Mouse (Mus musculus): ENCODE data around the gene Frmd4b. TPM values are rescaled to one million over a fixed set of nuclear protein-coding genes. Genes with fewer than 3 reads are reported as not detected.
"Not testable (repeated sequence)": the region's sequence is repeated elsewhere in the genome, so short reads cannot be mapped to it uniquely, and the experiment has no call there.

The Frmd4b gene
- total RNA-seq, 2 experiments from 2014 or later: 31.2 to 33.8 TPM

DNA sequence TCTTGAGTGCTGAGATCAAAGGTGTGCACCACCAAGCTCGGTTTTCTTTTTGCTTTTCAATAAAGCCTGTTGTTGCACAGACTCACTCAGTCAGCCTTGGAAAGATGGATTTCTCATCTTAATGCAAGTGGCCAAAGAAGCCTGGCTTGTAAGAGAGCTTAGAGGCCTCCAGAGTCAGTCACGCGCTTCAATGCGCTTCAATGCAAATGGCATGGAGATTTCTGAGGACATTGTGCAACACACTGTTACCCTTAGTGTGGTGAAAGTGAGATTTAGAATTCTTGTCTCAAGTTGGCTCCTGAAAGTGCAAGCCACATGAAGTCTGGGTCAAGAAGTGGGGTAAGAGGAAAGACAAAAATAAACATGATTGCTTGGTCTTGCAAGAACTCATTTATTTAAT is 236.1 kb downstream of the Frmd4b start:
- DNase-seq (ENCODE audit: low spot score in 2 of 2): no peak

DNA sequence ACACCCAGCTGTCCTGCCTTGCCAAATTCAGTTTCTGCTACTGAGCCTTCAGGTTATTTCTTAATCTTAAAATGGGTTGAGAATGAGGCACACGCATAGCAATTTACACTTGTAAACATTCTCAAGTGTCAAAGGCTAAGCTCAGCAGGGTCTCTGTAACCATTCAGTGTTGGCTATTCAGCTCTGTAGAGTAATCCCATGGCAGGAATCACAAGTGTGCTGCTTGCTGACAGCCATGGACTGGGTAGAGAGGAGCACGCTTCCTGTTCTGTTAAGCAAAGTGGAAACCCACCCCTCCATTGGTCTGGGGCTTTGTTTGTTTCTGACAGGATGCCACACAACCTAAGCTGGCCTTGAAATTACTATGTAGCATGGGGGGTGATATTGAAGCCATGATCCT is 246.4 kb downstream of the Frmd4b start:
- DNase-seq (ENCODE audit: low spot score in 2 of 2): no peak

DNA sequence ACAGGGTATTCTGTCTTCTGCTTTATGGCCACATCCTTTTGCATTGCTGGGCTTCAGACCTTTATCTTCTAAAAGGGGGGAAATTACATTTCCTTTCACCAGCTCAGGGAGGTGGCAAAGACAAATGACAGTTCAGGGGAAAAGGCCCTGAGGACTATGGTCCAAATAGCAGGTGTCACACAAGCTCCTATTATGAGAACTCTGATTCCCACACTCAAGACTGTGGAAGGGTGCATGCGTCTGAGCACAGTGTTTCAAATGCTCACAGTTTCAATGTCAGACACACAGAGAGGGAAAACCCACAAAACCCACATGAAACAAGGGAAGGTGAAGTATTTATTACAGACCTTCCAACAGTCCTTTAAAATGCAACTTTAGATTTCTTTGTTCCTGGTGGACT is 246.9 kb downstream of the Frmd4b start:
- no peak for DNase-seq (ENCODE audit: low spot score in 2 of 2)

DNA sequence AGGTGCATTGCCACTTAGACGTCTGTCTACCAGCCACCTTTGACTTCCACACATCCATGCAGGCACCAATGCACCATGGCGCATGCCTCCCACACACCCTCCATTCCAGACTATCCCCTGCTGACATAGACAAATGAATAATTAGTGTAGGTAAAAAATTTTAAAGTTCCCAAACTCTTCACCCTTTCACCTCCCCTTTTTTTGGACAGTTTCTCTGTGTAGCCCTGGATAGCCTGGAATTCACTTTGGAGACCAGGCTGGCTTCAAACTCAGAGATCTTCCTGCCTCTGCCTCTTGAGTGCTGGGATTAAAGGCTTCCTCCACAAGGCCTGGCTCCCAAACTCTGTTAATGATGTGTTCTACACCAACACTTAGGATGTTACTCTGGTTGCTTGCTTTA is 253.5 kb downstream of the Frmd4b start:
- no peak for DNase-seq (ENCODE audit: low spot score in 2 of 2)

DNA sequence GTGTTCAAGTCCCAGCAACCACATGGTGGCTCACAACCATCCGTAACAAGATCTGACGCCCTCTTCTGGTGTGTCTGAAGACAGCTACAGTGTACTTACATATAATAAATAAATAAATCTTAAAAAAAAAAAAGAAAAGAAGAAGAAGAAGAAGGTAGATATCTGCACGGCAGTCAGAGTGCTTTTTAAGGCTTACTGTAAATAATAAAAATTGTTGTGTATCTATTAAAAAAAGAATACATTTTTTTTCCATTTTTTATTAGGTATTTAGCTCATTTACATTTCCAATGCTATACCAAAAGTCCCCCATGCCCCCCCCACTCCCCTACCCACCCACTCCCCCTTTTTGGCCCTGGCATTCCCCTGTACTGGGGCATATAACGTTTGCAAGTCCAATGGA is 259.7 kb downstream of the Frmd4b start:
- DNase-seq (ENCODE audit: low spot score in 2 of 2): not testable (repeated sequence)

DNA sequence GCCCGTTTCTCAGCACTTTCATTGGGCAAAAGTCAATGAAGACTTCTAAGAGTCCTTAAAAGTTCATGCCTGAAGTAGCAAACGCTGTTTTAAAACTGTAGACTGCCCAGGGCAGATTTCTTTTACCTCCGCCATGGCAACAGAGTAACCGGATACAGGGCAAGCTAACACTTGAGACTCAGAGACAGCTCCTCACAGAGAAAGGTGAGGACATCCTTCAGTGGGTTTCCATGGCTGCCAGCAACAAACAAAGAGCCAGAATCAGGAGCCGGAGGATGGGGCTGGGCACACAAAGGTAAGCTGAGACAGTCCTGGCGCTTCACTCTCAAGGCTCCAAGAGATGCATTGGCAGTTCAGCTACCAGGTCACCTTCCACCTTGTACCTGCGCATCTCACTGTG is 260.7 kb downstream of the Frmd4b start:
- no peak for DNase-seq (ENCODE audit: low spot score in 2 of 2)

DNA sequence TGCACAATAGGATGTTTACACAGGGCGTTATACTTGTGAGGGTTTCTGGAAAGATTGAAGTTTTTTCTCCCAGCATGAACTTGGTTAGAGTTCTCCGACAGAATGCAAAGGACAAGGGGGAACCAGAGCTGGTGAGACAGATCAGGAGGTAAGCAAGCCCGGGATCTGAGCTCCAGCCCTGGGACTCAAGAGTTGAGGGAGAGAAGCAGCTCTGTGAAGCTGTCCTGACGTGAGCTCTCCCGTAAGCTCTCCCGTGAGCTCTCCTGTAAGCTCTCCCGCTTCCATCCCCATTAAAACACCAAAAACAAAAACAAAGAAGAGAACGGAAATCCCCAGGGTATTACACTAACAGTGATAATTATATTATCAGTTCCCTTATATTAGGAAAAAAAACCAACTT is 262.2 kb downstream of the Frmd4b start:
- no peak for DNase-seq (ENCODE audit: low spot score in 2 of 2)

DNA sequence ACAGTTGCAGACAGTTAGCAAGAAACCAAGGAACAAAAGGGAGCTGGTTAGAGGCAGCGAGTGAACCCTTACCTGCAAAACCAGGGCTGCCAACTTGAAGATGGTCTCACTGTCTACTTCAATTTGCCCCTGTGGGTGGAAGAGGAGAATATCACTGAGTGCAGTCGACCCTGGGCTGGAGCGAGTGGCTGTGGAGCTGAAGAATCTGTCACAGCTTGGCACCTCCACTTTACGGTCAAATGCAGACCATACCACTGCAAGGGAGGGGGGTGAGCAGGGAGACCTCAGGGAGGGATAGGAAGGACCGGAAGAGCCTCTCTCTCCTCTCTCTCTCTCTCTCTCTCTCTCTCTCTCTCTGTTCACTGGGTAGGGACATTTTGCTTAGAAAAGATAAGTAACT is 263.4 kb downstream of the Frmd4b start:
- no peak for DNase-seq (ENCODE audit: low spot score in 2 of 2)

DNA sequence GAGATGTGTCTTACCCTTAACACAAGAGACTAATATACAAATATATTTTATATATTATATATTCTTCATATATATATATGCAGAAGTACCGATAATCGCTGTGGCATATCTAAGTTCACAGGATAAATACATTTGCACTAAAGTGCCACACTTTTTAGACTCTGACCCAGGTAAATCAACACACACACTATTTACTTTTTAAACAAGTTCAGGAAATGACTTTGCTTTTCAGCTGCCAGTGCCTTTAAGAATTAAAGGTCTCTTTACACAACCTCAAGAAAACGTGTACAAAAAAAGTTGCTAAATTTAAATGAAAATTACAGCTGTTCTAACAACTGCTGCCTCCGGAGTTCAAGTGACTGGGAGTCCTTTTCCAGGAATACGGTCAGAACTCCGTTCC is 264.0 kb downstream of the Frmd4b start:
- no peak for DNase-seq (ENCODE audit: low spot score in 2 of 2)

DNA sequence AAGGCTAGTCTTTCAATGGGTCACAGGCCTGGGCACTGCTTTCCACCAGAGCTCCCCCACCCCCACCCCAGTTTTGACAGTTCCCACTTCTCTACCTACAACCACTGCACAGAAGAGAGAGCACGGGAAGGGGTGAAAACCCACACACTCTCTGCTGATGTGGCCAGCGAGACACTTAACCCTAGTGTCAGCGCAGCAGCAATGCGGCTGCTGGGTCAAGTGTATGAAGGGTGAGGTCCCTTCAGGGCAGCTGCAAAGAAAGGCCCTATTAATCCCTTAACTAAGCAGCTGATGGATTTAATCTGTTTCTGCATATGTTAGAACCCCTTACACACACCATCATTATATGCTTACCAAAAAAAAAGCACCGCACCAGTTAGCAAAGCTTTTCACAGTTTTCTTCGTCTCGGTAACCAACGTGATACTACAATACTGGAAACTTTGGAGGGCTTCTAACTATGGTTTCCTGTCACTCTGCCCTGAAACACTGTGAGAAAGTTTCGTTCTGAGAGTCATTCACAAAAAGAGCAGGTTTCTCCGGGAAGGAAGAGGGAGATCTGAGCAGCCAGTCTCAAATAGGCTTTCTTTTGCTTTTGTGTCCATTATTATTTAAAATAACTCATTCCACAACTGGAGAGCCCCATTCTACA is 264.7 kb downstream of the Frmd4b start:
- DNase-seq (ENCODE audit: low spot score in 2 of 2): no peak

DNA sequence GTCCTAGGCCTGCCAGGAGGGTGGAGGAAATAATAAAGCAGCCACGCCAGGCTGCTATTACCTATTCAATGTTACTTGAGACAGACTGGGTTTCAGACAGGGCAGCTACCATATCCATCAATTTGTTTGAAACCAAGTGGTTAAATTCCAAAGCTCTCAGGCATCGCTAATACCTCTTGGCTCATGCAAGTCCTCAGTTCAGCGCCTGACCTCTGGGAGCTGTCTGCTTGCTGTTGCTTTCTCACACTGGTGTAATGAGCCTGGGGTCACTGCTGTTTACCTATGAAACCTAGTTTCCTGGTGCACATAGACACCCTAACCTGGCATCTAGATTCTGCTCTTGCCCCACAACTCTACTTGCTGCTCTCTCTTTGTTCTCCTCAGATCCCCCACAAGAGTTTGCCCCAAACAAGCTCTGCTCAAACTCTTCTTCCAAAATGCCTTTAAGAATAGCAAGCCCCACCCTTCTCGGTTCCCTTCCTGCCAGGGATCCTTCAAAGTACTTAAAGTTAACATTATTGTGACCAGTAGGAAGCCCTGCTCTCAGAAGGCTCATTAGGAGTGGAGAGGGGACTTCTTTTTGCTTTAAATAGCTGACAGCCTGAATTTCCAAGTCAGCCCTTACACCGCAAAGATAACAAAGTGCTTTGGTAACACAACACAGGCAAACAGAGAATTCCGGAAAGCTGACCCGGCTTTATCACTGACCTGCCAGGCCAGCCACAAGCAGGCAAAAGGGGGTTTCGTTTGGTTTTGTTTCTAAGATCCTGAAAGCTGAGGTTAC is 267.8 kb downstream of the Frmd4b start:
- DNase-seq (ENCODE audit: low spot score in 2 of 2): no peak

DNA sequence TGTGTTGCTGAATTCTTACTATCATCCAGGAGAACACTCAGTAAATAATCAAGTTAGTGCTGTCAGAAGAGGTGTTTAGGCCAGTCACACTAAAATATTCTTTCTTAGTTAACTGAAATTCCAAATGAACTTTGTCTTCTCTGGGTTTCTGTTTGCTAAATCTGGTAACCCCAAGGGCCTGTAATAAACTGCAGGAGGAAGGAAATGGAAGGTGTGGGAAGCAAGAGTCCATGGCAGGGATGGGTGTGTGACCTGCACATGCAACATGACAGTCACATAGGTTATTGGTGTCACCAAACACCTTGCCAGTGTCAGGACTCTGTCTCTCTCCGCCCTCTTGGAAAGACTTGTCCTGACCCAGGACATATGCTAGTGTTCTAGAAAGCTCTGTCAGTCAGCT is 270.4 kb downstream of the Frmd4b start:
- no peak for DNase-seq (ENCODE audit: low spot score in 2 of 2)

DNA sequence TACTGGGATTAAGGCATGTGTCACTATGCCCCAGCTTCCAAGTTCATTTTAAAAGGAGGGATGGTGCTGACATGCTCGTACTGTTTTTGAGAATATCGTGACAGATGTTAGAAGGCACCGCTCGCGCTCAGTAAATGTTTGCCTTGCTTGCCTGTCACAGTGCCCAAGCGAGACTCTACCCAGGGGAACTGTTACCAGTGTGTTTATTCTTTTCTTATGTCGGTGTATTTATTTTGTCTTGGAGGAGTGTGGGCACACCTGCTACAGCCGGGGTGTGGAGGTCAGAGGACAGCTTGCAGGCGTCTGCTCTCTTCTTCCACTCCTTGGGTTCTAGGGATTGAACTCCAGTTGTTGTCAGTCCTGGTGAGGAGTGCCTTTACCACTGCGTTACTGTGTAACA is 270.8 kb downstream of the Frmd4b start:
- no peak for DNase-seq (ENCODE audit: low spot score in 2 of 2)

DNA sequence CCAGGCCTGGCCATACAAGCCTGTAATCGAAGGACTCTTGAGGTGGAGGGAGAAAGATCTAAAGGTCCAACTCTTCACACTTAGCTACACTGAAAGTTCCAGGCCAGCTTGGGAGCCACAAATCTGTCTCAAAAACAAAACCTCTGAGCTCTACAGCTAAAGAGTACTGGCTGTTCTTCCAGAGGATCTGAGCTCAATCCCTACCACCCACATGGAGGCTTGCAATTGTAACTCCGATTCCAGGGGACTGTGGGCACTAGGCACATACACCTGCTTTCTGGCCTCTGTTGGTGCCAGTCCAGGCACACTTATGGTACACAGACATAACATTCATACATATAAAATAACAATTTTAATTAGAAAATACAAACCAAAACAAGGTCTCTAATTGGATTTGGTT is 271.4 kb downstream of the Frmd4b start:
- no peak for DNase-seq (ENCODE audit: low spot score in 2 of 2)

DNA sequence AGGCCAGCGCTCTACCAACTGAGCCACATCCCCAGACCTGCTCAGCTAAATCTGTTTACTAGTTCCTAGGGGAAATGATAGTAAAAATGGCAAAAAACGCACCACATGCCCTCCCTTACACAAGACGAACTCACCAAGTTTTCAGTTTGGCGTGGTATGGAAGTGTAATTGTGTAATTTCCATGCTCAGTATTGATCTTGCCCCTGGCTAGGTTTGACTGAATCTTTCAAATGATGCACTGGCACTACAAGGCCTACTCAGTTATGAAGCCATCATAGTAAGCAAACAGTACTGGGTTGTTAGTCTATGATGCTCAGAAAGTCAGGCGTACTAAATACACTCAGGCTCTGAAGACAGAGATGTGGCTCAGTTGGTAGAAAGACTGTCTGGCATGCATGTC is 275.2 kb downstream of the Frmd4b start:
- no peak for DNase-seq (ENCODE audit: low spot score in 2 of 2)

DNA sequence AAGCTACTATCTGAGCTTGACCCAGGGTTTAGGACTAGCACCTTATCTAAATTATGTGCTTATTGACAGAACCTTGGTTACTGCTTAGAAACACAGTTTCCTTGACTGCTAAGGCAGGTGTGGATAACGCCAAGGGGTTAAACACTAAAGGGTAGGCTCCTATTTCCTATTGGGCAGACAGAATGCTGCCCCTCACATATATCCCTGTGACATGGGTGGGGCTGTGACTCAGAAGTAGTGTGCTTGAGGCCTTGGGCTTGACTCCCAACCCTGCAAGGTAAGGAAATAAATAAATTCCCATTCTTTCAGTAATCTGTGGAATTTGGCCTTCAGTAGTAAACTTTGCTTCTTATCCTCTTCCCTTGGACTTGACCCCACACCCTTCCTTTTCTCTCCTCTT is 275.7 kb downstream of the Frmd4b start:
- no peak for DNase-seq (ENCODE audit: low spot score in 2 of 2)

DNA sequence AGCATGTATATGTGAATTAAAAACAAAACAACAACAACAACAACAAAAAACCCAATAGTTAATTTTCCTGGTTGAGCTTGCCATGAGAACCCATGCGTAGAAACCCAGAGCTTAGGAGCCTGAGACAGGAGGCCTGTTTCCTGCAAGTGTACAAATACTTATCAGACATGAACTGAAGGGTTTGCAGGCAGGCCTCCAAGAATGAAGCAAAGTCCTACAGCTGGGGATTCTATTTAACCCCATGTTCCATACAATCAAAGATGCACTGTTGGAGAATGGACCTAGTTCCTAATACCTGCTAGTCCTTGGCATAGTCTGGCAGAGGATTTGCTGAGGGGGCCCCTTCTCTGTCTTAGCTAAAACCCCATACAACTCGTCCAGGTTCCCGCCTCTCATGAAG is 276.2 kb downstream of the Frmd4b start:
- no peak for DNase-seq (ENCODE audit: low spot score in 2 of 2)

DNA sequence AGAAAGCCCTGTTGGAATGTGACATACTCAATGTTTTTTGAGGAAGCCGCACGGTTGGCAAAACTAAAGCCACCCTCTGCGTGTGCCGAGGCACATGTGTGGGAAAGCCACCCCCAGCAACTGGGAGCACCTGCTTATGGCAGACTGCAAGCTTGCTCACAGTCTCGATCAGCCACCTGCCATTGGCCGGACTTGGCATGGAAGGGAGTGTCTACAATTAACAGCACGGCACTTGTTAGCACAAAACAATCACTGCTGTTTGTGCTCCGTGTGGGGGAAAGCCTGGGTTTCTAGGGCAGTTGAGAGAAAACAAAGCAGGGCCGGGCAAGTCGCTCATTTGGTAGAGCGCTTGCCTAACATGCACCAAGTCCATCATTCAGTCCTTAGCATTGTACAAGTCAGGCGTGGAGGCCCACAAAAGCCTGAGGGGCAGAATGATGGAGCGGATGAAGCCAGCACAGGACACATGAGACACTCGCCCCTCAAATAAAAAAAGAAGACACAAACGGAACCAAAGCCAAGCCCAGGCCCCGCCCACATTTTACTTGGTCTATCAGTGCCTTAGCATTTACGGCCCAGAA is 277.0 kb downstream of the Frmd4b start:
- peak; percentile 48 to 55 for DNase-seq (ENCODE audit: low spot score in 2 of 2)

DNA sequence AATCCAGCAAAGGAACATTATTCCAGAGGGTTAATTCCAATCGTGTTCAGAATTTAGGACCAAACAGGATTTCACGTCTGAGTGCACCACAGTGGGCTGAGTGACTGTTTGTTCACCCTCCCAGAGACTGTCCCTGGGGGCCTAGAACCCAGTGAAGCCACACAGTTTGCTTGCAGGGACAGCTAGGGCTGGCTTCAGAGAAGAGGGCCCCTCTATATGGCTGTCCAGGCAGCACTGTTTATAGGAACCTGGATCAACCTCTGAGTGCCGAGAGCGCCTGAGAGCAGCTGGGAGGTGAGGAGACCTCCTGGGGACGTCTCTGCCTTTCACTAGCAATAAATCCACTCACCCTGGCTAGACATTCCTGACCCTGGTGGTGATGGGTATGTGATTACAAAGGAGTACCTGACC is 278.1 kb downstream of the Frmd4b start:
- DNase-seq (ENCODE audit: low spot score in 2 of 2): no peak

DNA sequence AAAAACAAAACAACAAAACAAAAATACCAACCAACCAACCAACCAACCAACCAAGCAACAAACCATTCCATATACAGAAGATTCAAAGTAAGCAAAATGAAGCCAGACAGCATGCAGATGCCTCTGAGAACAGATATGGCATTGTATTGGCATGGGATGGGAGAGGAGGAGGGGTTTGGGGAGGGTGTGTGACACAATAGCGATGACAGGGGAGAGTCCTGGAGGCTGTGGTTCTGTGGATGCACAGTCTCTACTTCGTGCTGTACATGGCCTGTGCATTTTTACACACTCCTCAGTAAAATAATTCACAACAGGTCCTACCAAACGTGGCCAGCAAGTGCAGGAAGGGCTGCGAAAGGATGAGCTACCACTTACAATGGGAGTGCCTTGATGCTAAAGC is 278.5 kb downstream of the Frmd4b start:
- no peak for DNase-seq (ENCODE audit: low spot score in 2 of 2)

DNA sequence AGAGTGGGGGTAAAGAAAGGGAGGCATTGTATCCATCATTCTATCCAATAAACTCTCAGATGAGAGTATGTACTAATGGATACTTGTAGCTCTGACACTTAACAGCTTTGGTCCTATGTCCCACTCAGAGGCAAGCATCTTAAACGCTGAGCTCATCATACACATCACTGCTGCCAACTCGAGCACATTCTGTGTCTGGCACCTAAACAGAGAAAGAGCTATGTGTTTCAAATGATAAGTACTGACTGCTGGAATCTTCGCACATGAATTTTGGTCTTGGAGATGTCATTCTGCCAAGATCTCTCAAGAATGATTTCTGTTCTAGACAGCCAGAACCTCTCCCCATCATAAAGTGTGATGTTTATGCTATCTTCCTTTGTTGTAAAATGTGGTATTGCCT is 284.0 kb downstream of the Frmd4b start:
- DNase-seq (ENCODE audit: low spot score in 2 of 2): no peak

DNA sequence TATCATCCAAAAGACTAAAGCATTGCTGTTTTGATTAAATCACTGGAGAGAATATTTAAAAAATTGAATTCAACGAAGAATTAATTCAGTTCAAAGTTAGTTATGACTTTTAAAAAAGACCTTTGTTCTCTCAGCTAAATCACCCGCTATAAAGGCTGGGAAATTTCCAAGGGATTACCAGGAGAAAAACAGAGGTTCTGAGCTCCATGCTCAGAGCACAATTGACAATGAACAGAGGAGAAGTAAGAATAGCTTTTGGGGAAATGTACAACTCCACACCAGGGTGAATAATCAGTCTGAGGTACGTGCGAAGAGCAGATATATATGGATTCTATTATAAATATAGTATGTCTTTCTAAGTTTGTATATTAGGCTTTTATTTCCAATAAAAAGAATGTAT is 293.4 kb downstream of the Frmd4b start:
- DNase-seq (ENCODE audit: low spot score in 2 of 2): no peak

DNA sequence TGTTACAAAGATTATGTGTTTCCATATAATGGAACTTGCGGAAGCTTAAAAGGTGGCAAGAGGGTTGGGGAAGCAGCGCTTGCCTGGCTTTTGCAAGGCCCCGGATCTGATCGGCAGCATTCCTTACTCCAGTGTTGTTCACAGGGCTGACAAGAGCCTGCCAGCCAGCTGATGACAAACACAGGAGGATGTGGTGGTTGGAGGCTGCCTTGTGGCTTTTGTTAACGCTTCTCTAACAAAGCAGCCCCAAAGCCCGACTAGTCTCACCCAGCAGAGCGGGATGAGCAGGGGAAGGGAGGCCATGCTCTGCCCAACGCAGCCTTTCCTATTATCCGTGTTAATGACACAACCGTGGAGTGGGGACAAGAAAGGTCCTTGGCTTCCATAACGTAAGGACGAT is 295.2 kb downstream of the Frmd4b start:
- DNase-seq (ENCODE audit: low spot score in 2 of 2): no peak

Data from layer of hippocampus, postnatal 10 days (tissue).